Mouse (Mus musculus): ENCODE data around the gene Ehbp1. TPM values are rescaled to one million over a fixed set of nuclear protein-coding genes. Genes with fewer than 3 reads are reported as not detected.
A peak's percentile ranks its signal among the peaks of the same experiment; 100 is the strongest.

Gene Ehbp1
- total and polyA plus RNA-seq, 2 experiments from 2014 or later: 12.0 to 45.6 TPM

DNA sequence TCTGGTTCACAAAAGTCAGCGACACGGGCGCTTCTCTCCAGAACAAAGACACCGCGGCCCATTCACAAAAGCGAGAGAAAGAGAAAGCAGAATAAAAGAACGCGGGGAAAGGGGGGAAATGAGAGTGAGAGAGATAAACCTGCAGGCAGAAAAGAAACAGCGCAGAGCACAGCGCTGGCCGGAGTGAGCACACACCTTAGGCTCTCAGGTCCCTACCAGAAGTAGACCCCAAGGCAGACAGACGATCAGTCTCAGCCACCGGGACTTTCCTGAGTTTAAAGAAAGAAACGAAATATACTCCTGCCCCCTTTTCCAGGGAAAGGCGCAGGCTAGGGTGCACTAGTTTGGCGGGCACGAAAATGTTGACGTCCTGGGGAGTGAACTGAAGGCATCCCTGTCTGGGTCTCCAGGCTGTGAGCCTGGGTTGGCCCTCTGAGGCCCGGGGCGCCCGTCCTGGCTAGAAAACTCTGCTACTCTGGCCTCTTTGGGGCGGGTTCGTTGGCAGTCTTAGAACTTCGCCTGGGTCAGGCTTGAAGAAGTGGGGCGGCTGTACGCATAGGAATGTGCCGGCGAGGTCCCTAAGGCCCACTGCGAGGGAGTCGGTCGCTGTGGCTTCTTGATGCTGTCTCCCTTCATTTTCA is 338.6 kb downstream of the Ehbp1 start:
- H3K9me3 ChIP-seq (ENCODE audit: low read length): no peaks in the 10 kb centered on the region
- DNase-seq (peak; percentile 67), ATAC-seq (no peak)
- H3K4me3 ChIP-seq (ENCODE audit: low read depth, low read length): peak overlapping the region; percentile 45
- H3K27ac ChIP-seq (ENCODE audit: low read depth, low read length): peak overlapping the region; percentile 59
- H3K27me3 ChIP-seq (ENCODE audit: insufficient read depth, low read length): peaks cover 37% of the 10 kb centered on the region
- WGBS: 1% methylated on average over 31 of the region's 31 CpGs
- H3K4me1 ChIP-seq (ENCODE audit: insufficient read depth): peaks cover 6% of the 10 kb centered on the region; the same call in 1 of the 2 replicates
- peak overlapping the region; percentile 65 for H3K4me2 ChIP-seq (ENCODE audit: low read depth)
- H3K9ac ChIP-seq: peak overlapping the region; percentile 47
- TF ChIP-seq CTCF (IDR thresholded peaks at IDR 0.05; ENCODE audit: low read depth): no peak
- no peaks in the 10 kb centered on the region for H3K36me3 ChIP-seq (ENCODE audit: insufficient read depth)

DNA sequence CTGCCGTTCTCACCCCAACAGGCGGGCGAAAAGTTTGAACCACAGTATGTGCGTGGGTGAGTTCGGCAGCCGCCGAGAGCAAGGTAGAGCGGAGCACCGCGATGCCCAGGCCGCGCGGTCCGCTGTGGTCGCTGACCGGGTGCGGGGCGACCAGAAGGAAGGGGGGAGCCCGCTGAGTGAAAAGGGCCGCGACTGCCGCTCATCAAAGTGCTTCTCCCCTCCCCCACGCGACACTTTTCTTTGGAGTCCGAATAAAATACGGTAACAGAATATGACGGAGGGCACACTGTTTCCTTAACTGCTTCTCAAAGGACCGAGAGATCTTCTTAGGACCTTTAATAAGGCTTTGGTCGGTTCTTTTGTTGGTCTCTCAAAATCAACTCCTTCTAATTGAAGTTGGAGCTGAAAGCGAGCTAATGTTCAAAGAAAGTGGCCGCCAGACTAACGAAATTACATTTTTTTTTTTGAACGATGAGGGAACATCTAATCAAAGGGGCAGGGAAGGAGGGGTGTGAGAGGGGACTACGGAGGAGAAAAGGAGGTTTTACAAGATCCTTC is 339.2 kb downstream of the Ehbp1 start, which contains the start of gene Otx1:
TSS of gene Otx1 (minus strand) at position 115 of the 558 bp plus-strand sequence.
- under 1% methylated on average over 34 of the region's 34 CpGs for WGBS

DNA sequence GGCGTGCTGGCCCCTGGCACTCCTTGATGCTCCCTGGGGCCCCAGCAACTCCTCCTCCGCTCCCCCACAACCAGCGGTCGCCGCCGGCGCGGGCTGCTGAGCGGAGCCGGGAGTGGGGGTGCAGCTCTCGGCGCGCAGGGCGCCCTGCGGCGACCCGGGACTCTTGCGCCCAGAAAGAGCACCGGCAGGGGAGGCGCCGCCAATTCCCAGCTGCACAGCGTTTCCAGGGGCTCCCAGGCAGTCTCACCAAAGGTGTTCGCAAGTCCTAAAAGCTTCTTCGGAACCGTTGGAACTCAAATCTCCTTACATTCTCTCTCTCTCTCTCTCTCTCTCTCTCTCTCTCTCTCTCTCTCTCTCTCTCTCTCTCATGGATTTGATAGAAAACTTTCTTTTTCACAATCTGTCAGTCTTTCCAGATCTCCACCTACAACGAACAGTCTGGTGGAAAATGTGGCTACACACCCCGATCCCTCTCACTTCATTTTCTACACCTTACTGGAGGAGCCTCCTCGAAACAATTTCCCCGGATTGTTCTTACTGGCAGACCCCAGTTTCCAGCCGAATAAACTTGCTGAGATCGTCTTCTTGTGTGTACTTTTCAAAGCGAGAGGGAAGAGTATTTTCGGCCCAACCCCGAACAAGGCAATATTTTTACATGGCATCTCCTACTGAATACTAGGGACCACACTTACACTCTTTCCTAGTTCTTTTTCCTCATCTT is 339.9 kb downstream of the Ehbp1 start:
- Histone ChIP-seq H3K4me3 (ENCODE audit: low read depth, low read length) (peak overlapping the region; percentile 45), H3K27ac (ENCODE audit: low read depth, low read length) (peak overlapping the region; percentile 73), H3K4me1 (ENCODE audit: insufficient read depth) (0 out of 2 replicates have a peak, but pooled peaks cover under 1% of the 10 kb centered on the region), H3K36me3 (ENCODE audit: insufficient read depth) (no peaks in the 10 kb centered on the region), H3K4me2 (ENCODE audit: low read depth) (peak overlapping the region; percentile 65), H3K9ac (peak overlapping the region; percentile 47), H3K9me3 (ENCODE audit: low read length) (no peaks in the 10 kb centered on the region), H3K27me3 (ENCODE audit: insufficient read depth, low read length) (peaks cover 31% of the 10 kb centered on the region)
- no peak for ATAC-seq
- TF ChIP-seq CTCF (IDR thresholded peaks at IDR 0.05; ENCODE audit: low read depth): no peak
- 3% methylated on average over 33 of the region's 34 CpGs for WGBS
- peak; percentile 68 for DNase-seq

More for the DNA sequence above, 339.2 kb downstream of the Ehbp1 start, which contains the start of gene Otx1:
- no peak for DNase-seq
- H3K9ac ChIP-seq: peak within 1 kb of the TSS; percentile 47
- peak within 1 kb of the TSS; percentile 73 for H3K27ac ChIP-seq (ENCODE audit: low read depth, low read length)
- ATAC-seq: no peak
- no peaks in the 10 kb centered on the region for H3K36me3 ChIP-seq (ENCODE audit: insufficient read depth)
- peaks cover 32% of the 10 kb centered on the region for H3K27me3 ChIP-seq (ENCODE audit: insufficient read depth, low read length)
- peak within 1 kb of the TSS; percentile 65 for H3K4me2 ChIP-seq (ENCODE audit: low read depth)
- 0 out of 2 replicates have a peak, but pooled peaks cover 3% of the 10 kb centered on the region for H3K4me1 ChIP-seq (ENCODE audit: insufficient read depth)
- no peaks in the 10 kb centered on the region for H3K9me3 ChIP-seq (ENCODE audit: low read length)
- no peak for TF ChIP-seq CTCF (IDR thresholded peaks at IDR 0.05; ENCODE audit: low read depth)
- H3K4me3 ChIP-seq (ENCODE audit: low read depth, low read length): peak within 1 kb of the TSS; percentile 45

DNA sequence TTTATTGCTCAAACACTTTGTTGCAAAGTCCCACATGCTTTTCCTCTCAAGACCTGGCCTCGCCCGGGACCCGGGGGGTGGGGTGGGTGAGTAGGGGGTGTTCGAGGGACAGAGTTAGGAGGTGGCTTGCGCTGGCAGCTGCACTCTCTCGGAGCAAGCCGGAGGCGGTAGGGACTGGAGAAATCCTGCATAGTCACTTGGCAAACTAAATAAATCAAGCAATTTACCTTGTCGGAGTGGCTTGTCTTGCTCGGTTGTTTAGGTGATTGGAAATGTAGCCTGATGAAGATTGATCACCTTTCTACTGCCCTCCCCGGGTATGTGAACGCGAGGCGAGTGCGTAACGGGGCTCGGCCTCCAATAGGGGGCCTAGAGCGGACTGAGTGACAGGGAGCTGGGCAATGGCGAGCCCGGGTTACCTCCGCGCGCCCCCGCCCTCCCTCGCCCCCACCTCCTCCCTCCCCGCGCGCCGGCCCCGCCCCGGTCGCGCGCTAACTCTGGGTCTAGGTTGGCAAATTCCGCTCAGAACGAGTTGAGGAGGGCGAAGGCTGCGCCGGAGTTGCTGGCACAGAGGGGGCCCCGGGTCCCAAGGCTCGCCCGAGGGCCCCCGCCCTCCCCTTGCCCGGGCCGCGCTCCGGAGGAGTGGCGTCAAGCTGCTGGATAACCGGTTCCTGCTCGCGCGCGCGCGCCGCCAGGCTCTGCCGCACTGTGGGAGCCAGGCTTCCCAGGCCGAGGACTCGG is 340.6 kb downstream of the Ehbp1 start:
- Histone ChIP-seq H3K36me3 (ENCODE audit: insufficient read depth) (no peaks in the 10 kb centered on the region), H3K4me3 (ENCODE audit: low read depth, low read length) (peak overlapping the region; percentile 45), H3K9me3 (ENCODE audit: low read length) (no peaks in the 10 kb centered on the region), H3K4me1 (ENCODE audit: insufficient read depth) (no peaks in the 10 kb centered on the region), H3K27ac (ENCODE audit: low read depth, low read length) (peak overlapping the region; percentile 73), H3K9ac (peak overlapping the region; percentile 47), H3K4me2 (ENCODE audit: low read depth) (peak overlapping the region; percentile 65), H3K27me3 (ENCODE audit: insufficient read depth, low read length) (peaks cover 24% of the 10 kb centered on the region)
- ATAC-seq (peak; percentile 76), DNase-seq (peak; percentile 80)
- no peak for TF ChIP-seq CTCF (IDR thresholded peaks at IDR 0.05; ENCODE audit: low read depth)
- 5% methylated on average over 52 of the region's 59 CpGs for WGBS

DNA sequence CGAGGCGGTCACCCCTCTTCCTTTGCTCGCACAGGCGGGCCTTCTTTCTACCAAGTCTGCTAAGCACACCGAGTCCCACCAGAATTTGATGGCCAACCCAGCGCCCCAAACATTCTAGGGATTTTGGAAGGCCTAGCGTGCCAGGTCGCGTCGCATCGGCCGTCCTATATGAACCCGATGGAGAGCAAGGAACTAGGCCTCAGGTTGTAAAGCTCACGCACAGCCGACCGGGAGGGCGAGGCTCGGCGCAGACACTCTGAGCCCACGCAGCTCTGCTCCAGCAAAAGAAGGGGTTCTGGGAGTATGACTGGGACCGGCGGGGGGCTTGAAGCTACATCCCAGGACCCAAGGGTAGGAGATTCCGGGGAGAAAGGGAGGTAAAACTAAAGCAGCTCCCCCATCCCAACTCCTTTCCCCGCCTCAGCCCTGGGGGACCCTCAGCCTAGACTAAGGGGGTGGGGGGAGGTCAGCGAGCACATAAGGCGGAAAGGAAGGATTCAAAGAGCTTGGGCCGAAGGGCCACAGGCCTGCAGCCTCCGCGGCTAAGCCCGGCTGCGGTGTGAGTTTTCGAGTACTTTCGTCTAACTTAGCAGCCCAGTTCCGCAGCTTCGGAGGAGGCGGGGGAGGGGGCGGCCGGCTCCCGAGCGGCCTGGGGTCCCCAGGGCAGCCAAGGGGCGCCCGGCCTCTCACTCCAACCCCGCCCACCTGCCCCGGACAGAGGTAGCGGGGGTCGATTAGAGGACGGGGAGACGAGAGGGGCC is 341.6 kb downstream of the Ehbp1 start:
- Histone ChIP-seq H3K27me3 (ENCODE audit: insufficient read depth, low read length) (peaks cover 16% of the 10 kb centered on the region), H3K4me3 (ENCODE audit: low read depth, low read length) (peak overlapping the region; percentile 45), H3K36me3 (ENCODE audit: insufficient read depth) (no peaks in the 10 kb centered on the region), H3K27ac (ENCODE audit: low read depth, low read length) (0 out of 2 replicates have a peak overlapping the region, but pooled peaks have one; percentile 16), H3K9ac (peak overlapping the region; percentile 42), H3K4me2 (ENCODE audit: low read depth) (peak overlapping the region; percentile 65), H3K9me3 (ENCODE audit: low read length) (no peaks in the 10 kb centered on the region), H3K4me1 (ENCODE audit: insufficient read depth) (no peaks in the 10 kb centered on the region)
- 10% methylated on average over 43 of the region's 48 CpGs for WGBS
- DNase-seq (peak; percentile 49), ATAC-seq (no peak)
- TF ChIP-seq CTCF (IDR thresholded peaks at IDR 0.05; ENCODE audit: low read depth): no peak

Measured in forebrain, postnatal 0 days (tissue).